Mouse (Mus musculus): ENCODE data around the gene Dnlz. TPM values are rescaled to one million over a fixed set of nuclear protein-coding genes. Genes with fewer than 3 reads are reported as not detected.

Dnlz gene
- polyA plus RNA-seq, 2 experiments from 2014 or later: 6.5 to 7.4 TPM

- ATAC-seq: no peak
Measured at GRCm38 (mm10) chr2:26319519-26320244, 32.2 kb downstream of the Dnlz start.

- ATAC-seq: no peak
Measured at GRCm38 (mm10) chr2:26319109-26319508, 32.8 kb downstream of the Dnlz start.

DNA sequence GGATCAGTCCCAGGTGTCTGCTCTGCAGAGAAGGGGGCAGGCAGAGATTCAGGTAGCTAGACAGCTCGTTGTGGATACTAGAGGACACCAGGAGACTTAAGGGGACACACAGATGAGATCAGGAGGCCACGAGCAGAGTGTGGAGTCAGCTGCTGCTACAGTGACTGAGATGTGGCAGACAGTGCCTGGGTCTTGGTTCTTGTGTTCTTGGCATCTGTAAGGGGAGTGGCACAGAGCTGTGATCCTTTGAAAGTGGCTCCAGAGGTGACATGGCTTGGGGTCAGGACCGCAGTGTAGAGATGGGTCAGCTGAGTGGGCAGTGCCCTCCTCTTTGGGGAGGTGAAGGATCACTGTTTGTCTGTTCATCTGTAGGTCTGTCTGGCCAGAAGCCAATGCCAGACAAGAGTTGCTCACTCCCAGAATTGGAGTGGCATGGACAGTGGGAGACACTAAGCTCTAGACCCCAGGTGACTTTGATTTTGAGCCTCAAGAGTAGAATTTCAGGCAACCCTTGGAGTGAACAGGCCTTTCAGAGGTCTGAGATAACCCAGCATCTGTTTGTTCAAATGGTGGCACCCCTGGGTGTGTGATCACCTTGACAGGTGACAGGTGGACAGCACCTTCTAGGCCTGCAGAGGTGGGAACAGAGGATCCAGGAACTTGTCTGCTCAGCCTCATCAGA, 33.8 kb downstream of the Dnlz start:
- ATAC-seq: no peak

- no peak for ATAC-seq
Measured at GRCm38 (mm10) chr2:26317371-26317770, 34.5 kb downstream of the Dnlz start.

DNA sequence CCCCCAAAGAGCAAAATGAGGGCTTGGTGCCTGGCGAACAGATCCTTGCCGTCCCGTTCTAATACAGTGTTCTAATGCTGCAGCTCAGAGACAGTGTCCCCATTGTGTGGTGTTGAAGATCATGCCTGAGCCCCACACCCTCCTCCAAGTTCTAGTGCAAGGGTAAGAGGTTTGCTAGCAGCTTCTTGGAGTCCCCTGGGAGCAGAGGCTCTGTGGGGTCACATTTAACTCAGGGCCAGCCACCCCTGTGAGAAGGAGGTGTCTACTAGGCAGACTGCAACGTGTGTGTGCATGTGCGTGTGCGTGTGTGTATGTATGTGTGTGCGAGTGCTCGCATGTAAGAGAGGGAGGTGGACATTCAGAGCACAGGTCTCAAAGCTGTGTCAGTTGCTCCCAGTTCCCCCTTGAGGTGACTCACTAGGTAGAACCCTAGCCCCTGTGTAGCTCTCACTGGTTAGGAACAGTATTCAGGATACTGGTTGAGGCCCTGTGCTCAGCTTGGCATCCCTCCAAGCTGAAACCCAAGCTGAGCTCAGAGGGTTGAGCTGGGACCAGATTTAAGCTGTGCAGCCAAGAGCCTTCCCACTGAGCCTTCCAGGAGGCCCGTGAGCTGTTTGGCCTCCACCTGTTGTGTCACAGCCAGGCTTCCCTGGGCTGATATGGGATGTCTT, 35.2 kb downstream of the Dnlz start:
- no peak for ATAC-seq

DNA sequence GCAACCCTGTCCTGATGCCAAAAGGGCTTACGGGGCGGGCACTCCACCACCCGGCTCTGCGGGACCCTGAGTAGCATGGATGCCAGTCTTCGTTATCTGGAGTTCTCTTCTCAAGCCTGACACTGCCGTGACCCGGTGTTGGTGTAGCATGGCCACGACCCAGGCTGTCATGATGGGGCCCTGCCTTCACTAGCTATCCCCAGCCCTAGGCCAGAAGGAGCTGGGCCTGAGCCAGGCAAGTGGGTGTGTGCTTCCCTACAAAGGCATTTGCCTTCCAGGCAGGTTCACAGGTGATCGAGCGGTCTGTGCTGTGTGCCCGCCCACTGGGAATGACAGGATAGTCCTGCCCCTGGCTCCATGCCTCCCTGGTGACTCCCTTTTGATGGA, 36.0 kb downstream of the Dnlz start:
- no peak for ATAC-seq

DNA sequence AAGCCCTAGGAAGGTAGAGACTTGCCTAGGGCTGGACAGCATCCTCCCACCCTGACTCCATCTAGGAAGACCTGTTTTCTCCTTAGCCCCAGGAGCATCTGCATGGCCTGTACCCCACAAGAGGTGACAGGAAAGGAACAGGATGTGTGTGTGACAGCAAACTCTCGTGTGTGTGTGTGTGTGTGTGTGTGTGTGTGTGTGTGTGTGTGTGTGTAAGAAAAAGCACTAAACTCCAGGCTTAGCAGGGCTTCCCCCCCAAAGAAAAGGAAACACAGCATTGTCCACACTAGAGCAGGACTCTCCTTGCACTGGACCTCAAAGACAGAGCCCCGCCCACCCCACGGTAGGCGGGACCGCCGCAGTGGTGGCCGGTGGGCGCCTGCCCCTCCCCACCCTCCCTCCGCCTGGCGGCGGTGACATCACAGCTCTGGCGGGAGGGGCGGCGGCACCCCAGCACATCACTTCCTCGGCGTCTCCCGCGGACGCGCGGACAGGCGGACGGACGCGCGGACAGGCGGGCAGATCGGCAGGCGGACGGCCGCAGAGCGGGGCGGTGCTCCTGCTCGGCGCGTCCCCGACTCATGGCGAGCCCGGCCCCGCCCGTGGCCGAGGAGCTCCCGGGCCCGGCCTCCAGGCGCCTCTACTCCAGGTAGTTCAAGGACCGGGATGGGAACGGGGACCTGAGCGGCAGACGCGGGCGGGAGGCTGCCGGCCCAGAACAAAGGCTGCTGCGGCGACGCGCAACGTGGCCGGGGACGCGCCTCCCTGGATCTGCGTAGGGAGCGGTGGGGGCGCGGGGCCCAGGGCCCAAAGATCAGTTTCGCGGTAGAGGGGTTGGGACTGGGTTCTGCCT, 36.6 kb downstream of the Dnlz start, which contains the start of gene Gpsm1:
Gene Gpsm1, plus strand, starts transcription at position 444 of the 853 bp plus-strand sequence.
- ATAC-seq: peak; percentile 64

DNA sequence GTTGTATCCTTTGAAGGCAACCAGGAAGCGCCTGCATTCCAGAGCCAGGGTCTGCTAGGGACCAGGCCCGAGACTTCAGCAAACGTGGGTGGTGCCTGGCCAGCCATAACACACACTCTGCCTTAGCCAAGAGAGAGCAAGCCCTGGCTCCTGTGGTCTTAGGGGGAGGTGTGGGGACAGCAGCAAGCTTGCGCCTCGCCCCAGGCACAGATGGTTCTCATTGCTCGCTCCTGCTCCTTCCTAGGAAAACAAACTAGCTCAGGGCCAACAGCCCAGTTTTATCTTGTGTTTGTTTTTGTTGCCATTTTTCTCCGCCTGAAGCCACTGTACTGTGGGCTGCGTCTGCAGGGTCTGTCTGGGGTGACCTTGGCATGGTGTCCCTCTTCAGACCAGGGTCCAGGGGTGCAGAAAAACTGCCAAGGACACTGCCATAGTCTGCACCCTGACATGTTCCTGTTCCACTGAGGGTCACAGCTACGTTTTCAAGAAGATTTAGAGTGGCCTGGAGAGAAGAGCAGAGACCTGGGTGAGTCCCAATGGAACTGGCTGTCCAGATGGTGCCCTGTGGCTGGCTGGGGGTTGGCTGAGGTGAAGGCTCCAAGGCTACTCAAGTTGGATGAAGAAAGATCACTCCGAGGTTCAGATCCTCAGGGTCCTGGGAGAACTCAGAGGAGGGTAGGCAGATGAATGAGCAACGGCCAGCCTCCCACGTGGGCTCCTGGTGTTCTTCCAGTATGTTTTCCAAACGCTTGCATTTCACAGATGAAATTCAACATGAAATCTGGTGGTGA, 37.4 kb downstream of the Dnlz start:
- ATAC-seq: no peak

DNA sequence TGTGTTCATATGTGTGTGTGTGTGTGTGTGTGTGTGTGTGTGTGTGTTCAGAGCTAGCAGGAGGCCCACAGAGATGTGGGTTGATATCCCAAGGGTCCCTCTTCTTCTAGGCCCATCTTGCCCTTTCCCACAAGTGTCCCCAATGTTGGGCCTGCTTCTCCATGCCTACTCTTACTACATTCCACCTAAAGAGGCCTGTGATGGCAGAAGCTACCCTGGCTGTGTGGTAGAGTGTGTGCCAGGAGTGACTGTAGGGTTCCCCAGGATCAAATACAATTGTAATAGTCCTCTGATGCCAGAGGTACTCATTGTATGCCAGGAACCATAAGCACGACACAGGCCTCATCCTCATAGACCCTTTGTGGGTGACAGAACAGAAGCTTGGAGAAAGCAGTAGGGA, 38.5 kb downstream of the Dnlz start:
- no peak for ATAC-seq

- ATAC-seq: peak; percentile 13
Measured at GRCm38 (mm10) chr2:26312812-26313211, 39.1 kb downstream of the Dnlz start.

DNA sequence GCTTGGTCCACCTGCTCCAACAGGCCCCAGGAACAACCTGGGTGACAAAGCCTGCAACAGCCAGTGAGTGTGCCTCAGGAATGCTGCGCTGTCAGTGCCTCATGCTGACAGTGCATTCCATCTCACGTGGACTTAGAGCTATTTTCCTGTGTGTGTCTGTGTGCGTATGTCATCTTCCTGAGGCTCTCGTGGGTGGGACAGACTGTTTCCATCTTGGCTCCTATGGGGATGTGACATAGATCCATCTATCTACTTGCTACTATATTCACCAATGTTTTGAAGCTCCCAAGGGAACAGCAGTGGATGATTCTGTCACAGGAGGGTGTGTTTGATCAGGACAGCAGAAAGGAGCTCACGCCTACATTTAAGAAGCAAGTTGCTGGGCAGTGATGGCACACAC, 40.0 kb downstream of the Dnlz start:
- ATAC-seq: no peak

GRCm38 (mm10) chr2:26309739-26310138, 42.2 kb downstream of the Dnlz start:
- ATAC-seq: no peak

DNA sequence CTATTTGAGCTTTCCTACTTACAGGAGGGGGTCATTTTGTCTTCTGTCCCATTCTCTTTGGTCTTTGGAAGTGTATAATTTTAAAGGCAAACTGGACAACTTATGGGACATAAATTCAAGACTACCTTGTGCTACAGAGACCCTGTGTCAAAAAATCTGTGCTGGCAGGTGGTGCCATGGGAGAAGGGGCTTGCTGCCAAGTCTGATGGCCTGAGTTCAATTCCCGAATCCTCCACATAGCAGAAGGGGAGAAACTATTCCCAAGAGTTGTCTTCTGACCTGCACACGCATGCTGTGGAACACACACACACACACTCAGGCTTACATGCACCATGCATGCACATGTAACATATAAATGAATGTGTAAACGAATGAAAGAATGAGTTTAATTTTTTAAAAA, 45.2 kb downstream of the Dnlz start:
- no peak for ATAC-seq

DNA sequence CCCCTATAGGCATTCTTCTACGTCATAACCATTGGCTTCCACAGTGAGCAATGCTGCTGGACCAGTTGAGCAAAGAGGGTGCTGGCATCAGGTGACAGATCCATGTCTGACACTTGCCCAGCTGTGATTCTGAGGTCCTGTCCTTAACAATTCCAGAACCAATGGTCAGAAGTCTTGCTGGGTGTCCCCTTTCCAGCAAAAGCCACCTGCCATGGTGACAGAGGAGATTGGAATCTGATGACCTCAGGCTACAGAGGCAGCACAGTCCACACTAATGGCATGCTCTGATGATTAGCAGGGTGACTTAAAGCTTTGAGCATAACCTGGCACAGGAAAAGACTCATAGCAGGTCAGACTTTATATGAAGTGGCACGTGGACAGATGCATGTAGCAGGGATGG, 46.4 kb downstream of the Dnlz start:
- ATAC-seq: no peak

DNA sequence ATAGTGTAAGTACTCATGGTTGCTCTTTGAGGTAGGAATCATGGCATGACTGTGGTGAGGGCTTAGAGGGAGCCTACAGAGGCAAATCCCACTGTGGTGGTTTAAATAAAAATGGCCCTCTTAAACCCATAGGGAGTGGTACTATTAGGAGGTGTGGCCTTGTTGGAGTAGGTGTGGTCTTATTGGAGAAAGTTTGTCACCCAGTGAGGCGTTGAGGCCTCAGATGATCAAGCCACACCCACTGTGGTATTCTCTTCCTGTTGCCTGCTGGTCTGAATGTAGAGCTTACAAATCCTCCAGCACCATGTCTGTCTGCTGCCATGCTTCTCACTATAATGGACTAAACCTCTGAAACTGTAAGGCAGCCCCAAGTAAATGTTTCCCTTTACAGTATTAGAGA, 47.2 kb downstream of the Dnlz start:
- ATAC-seq: no peak

DNA sequence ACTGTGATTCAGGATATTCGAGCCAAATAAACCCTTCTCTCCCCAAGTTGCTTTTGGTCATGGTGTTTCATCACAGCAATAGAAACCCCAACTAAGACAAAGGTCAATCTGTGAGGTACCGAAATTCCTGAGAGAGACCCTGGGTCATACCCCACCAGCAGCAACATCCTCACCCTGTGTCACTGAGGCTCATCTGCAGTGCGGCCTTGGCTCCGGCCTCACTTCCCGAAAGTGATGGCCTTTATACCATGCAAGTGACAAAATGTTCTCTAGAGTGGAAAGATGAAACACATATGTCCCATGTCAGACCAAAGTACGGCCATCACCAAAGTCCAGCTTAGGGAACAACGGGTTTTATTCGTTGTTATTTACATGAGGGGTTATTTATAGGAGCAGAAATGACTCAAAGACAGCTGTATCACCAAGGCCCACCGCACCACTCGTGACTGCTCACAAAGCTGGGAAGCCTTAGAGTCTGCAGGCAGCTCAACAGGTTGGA, 49.9 kb downstream of the Dnlz start:
- ATAC-seq: no peak

DNA sequence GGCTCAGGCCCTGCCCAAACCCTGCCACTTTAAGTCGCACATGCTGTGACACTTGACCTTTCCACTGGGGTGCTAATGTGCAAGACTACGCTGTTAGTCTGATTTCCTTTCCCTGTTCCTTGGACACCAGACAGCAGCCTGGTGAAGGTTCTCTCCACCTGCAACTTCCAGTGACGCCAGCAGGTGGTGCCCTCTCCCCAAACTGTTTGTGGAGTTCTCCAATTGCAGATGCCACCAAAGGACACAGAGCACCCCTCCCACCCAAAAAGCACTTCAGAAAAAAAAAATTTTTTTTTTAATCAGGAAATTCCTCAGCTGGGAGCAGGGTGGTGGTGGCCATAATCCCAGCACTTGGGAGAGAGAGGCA, 51.1 kb downstream of the Dnlz start:
- ATAC-seq: peak; percentile 46

DNA sequence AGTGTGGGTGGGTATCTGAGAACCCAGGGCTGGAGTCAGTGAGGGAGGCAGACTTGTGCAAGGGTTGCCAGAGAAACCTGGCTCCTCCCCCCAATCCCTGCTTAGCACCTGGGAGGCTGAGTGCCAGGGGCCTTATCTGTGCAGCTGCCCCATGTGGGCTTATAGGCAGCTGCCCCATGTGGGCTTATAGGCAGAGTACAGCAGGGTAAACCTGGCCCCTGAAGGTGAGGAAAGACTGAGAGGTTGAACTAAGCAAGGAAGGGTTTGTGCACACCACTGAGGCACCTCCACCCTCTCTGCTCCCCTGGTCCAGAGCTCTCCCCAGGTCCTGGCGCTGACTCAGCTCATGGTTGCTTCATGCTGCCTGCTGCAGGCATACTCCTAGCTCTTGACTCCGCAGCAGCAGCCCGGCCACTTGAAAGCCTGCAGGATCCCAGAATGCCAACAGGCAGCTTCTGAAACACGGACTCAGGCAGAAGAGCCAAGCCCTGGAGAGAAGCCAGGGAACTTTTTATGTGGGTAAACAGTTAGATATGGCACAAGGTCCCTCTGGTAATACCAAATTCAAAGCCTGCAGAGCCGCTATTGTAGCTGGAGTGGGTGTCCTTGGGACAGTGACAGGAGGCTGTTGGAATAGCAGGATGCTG, 51.6 kb downstream of the Dnlz start:
- no peak for ATAC-seq

DNA sequence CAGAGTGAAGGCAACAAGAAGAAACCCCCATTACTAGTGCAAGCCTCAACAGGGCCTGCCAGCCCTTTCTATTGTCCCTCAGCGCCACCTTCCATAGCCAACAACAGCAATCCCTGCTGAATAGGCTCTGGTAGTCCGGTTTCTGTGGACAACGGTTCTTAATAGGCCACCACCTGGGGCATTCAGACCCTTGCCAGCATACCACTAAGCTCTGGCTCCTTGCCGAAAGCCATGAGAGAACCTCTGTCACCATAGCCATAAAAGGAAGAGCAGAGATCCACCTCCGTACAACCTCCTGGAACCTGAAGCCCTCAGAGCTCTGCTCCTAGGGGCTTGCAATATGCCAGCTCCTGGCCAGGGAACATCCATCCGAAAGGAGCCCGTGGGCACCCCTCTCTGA, 52.6 kb downstream of the Dnlz start:
- no peak for ATAC-seq

GRCm38 (mm10) chr2:26298856-26299230, 53.1 kb downstream of the Dnlz start:
- no peak for ATAC-seq

DNA sequence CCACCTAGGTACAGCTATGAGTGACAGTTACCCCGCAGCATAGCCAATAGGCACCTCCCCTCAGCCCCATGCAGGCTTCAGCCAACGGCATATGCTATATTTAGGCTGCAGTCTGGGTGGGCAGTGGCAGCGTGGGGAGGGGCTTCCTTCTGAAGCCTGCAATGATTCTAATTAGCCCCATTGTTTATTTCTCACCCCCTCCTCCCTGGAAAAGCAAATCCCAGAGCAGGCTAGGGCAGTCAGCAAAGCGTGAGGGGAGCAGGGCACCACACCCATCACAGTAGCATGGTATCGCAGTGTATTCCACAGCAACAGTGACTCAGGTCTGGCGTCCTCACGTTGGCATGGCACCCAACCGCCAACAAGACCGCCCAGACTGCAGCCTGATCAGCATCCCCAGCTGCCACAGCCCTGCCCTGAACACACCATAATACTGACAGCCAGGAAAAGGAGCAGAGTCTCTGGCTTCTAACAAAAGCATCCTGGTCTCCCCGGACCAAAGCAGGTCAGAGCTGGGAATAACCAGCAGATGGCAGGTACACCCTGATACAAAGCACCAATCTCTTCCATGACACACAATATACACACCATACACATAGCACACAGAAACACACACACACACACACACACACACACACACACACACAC, 53.6 kb downstream of the Dnlz start:
- no peak for ATAC-seq

Measured in activated CD4-positive, CD25-positive, alpha-beta regulatory T cell, adult 4 months (primary cell).